Mouse (Mus musculus): ENCODE results near the gene Aasdh. TPM values are rescaled to one million over a fixed set of nuclear protein-coding genes. Genes with fewer than 3 reads are reported as not detected.

The Aasdh gene
- 16.1 and 18.8 TPM in 2 replicates for total RNA-seq (2014; rRNA removed)
- 6.7 and 13.3 TPM in 2 replicates for polyA plus RNA-seq (2015; fragmentation: Nextera tagmentation; extraction: Ambion mirVana)

GRCm38 (mm10) chr5:76905405-76906154 is at the start of gene Aasdh:
Aasdh (minus strand) TSS chr5:76905514.
- DNase-seq = peak; percentile 99
- no peaks in the 10 kb centered on the region for H3K4me1 ChIP-seq (ENCODE audit: insufficient read depth)
- peak; percentile 59 for TF ChIP-seq CTCF (IDR thresholded peaks at IDR 0.05; ENCODE audit: low read depth)
- WGBS = 2% methylated on average over 47 of the region's 47 CpGs
- H3K4me2 ChIP-seq (ENCODE audit: low read depth) = peak within 1 kb of the TSS; percentile 62
- peak; percentile 98 for ATAC-seq
- no peaks in the 10 kb centered on the region for H3K36me3 ChIP-seq (ENCODE audit: insufficient read depth)
- H3K4me3 ChIP-seq (ENCODE audit: low read depth, low read length) = peak within 1 kb of the TSS; percentile 80
- peak within 1 kb of the TSS; percentile 88 for H3K27ac ChIP-seq (ENCODE audit: low read depth, low read length)
- H3K27me3 ChIP-seq (ENCODE audit: insufficient read depth, low read length) = no peaks in the 10 kb centered on the region
- H3K9ac ChIP-seq = peak within 1 kb of the TSS; percentile 73
- H3K9me3 ChIP-seq (ENCODE audit: low read length) = no peaks in the 10 kb centered on the region

DNA sequence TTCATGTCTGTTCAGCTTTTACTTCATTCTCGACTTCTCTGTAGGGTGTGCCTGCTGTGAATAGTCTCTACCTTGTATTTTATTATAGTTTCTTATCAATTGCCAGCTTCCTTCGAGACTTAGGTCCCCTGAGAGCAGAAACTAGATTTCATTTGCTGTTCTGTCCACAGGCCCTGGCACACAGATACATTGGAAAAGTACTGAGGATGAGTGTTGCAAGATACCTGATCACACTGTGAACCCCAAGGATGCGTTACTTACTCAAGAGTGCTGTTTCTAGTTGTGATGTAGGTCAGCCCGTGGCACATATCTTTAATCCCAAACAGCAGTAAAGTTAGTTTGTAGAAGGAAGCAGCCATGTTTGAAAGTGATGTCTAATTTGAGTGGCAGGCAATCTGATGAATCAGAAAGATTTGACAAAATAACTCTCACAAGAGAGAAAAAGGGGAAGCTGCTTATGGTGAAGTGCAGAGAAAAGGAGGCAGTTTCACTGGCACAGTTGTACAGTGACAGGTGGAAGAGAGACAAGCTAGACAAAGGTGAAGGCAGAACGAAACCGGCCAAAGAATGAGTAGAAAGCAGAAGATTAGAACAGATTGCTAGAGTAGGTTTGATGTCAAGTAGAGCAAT is 49.1 kb upstream of the Aasdh start:
- peaks cover 14% of the 10 kb centered on the region for H3K4me1 ChIP-seq (ENCODE audit: insufficient read depth)
- H3K27me3 ChIP-seq (ENCODE audit: insufficient read depth, low read length) = no peaks in the 10 kb centered on the region
- ATAC-seq (no peak), DNase-seq (no peak)
- H3K27ac ChIP-seq (ENCODE audit: low read depth, low read length) = no peak overlapping the region
- WGBS = 76% methylated on average over 6 of the region's 6 CpGs
- H3K4me2 ChIP-seq (ENCODE audit: low read depth) = no peak overlapping the region
- H3K36me3 ChIP-seq (ENCODE audit: insufficient read depth) = peaks cover 20% of the 10 kb centered on the region
- no peak overlapping the region for H3K4me3 ChIP-seq (ENCODE audit: low read depth, low read length)
- H3K9me3 ChIP-seq (ENCODE audit: low read length) = no peaks in the 10 kb centered on the region
- TF ChIP-seq CTCF (IDR thresholded peaks at IDR 0.05; ENCODE audit: low read depth) = no peak
- H3K9ac ChIP-seq = no peak overlapping the region

DNA sequence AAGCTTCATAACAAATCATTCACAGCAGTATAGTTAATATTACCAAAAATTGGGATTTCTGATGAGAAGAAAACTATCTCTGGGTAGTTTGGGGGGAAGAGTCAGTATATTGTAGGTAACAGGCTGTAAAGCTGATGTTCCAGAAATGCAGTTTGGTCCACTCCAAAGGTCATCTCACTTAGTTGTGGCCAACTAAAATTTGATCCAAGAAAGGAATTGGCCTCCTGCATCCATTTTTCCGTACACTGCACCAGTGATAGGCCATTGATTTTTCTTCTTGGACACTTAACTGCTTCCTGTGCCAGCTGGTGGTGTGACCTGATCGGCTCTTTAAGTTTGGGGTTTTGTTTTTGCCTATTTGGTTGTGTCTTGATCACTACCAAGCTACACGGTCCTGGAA is 48.5 kb upstream of the Aasdh start:
- no peaks in the 10 kb centered on the region for H3K27me3 ChIP-seq (ENCODE audit: insufficient read depth, low read length)
- WGBS = 73% methylated on average over 3 of the region's 3 CpGs
- DNase-seq = no peak
- peaks cover 17% of the 10 kb centered on the region for H3K36me3 ChIP-seq (ENCODE audit: insufficient read depth)
- H3K9me3 ChIP-seq (ENCODE audit: low read length) = no peaks in the 10 kb centered on the region
- no peak overlapping the region for H3K27ac ChIP-seq (ENCODE audit: low read depth, low read length)
- no peak overlapping the region for H3K4me3 ChIP-seq (ENCODE audit: low read depth, low read length)
- H3K4me2 ChIP-seq (ENCODE audit: low read depth) = no peak overlapping the region
- peaks cover 14% of the 10 kb centered on the region for H3K4me1 ChIP-seq (ENCODE audit: insufficient read depth)
- no peak overlapping the region for H3K9ac ChIP-seq
- no peak for TF ChIP-seq CTCF (IDR thresholded peaks at IDR 0.05; ENCODE audit: low read depth)
- no peak for ATAC-seq

DNA sequence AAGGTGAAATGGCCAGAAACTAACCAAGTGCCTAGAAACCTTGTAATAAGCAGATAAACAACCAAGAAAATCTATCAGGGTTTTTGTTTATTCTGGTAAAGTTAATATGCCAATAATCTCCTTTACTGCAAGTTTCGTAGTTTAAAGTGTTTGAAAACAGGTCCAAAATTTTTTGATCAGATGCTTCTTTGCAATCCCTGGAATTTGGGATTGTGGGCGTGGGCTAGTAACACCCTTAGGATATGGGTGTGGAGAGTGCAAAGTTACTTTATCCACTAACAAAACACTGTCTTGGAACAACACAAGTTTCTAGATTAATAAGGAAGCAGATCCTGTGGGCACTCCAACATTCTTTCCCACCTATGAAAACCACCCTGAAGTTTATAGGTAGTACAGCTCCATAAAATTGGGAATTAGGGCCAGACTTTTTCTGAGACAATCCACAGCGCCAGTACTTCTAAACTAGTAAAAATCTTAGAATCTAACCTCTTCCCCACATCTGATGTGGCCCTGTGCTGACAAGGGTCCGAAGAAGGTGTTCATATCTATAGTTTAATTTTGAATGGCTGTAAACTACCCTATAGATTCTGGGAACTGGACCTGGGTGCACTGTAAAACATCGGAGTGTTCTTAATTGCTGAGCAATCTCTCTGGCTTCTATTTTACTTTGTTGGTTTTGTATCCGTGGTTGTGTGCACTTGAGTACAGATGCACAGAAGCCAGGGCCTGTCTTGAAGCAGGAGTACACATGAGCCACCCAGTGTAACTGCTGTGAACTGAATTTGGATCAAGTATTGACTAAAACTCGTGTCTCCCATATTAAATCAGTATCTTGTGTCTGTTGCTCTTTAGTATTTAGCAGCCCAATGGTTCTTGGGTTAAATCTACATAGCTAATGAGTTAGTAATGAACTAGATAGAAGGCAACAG is 47.1 kb upstream of the Aasdh start:
- ATAC-seq (no peak), DNase-seq (no peak)
- peaks cover 10% of the 10 kb centered on the region for H3K36me3 ChIP-seq (ENCODE audit: insufficient read depth)
- H3K4me1 ChIP-seq (ENCODE audit: insufficient read depth) = peaks cover 14% of the 10 kb centered on the region
- H3K27me3 ChIP-seq (ENCODE audit: insufficient read depth, low read length) = no peaks in the 10 kb centered on the region
- H3K27ac ChIP-seq (ENCODE audit: low read depth, low read length) = no peak overlapping the region
- H3K9ac ChIP-seq = peak overlapping the region; percentile 62
- no peaks in the 10 kb centered on the region for H3K9me3 ChIP-seq (ENCODE audit: low read length)
- H3K4me2 ChIP-seq (ENCODE audit: low read depth) = peak overlapping the region; percentile 86
- peak overlapping the region; percentile 69 for H3K4me3 ChIP-seq (ENCODE audit: low read depth, low read length)
- no peak for TF ChIP-seq CTCF (IDR thresholded peaks at IDR 0.05; ENCODE audit: low read depth)
- WGBS = 13% methylated on average over 7 of the region's 7 CpGs

GRCm38 (mm10) chr5:76951106-76952027 is 46.1 kb upstream of the Aasdh start, which contains the start of the genes Paics and Ppat:
Paics (plus strand) TSS chr5:76951307.
Ppat (minus strand) TSS chr5:76951578.
- H3K4me3 ChIP-seq (ENCODE audit: low read depth, low read length) = peak within 1 kb of the TSS; percentile 69
- no peaks in the 10 kb centered on the region for H3K27me3 ChIP-seq (ENCODE audit: insufficient read depth, low read length)
- H3K36me3 ChIP-seq (ENCODE audit: insufficient read depth) = peaks cover 1% of the 10 kb centered on the region; the same call in 1 of the 2 replicates
- H3K4me1 ChIP-seq (ENCODE audit: insufficient read depth) = peaks cover 14% of the 10 kb centered on the region
- H3K9ac ChIP-seq = peak within 1 kb of the TSS; percentile 62
- H3K27ac ChIP-seq (ENCODE audit: low read depth, low read length) = peak within 1 kb of the TSS; percentile 88
- peak; percentile 97 for ATAC-seq
- peak; percentile 98 for DNase-seq
- peak within 1 kb of the TSS; percentile 86 for H3K4me2 ChIP-seq (ENCODE audit: low read depth)
- TF ChIP-seq CTCF (IDR thresholded peaks at IDR 0.05; ENCODE audit: low read depth) = no peak
- under 1% methylated on average over 81 of the region's 81 CpGs for WGBS
- no peaks in the 10 kb centered on the region for H3K9me3 ChIP-seq (ENCODE audit: low read length)
